Mouse (Mus musculus) ES-Bruce4 (cell line): ENCODE results near the gene Spast. TPM values are rescaled to one million over a fixed set of nuclear protein-coding genes. Genes with fewer than 3 reads are reported as not detected.

Experiments
- H3K27ac ChIP-seq: 2 replicates; pipeline ENCODE4 v1.5.1; 2012; ENCODE audit warnings: low read length, inconsistent platforms; ENCODE audit not compliant: insufficient read depth
- H3K27me3 ChIP-seq: 2 replicates; pipeline ENCODE4 v1.6.1; 2012; ENCODE audit warnings: mild to moderate bottlenecking, low read length, inconsistent platforms; ENCODE audit not compliant: control insufficient read depth, poor library complexity, insufficient read depth, severe bottlenecking
- H3K36me3 ChIP-seq: 2 replicates; pipeline ENCODE4 v1.6.1; 2012; ENCODE audit warnings: inconsistent platforms, mild to moderate bottlenecking, low read length, moderate library complexity; ENCODE audit not compliant: control insufficient read depth, poor library complexity, insufficient read depth, severe bottlenecking
- H3K4me1 ChIP-seq: one replicate; pipeline ENCODE4 v1.8.1; 2011; ENCODE audit warnings: low read length; ENCODE audit not compliant: control insufficient read depth, insufficient read depth
- H3K4me3 ChIP-seq: 2 replicates; pipeline ENCODE4 v1.5.1; 2011; ENCODE audit warnings: low read depth, mild to moderate bottlenecking, low read length
- H3K9ac ChIP-seq: 2 replicates; pipeline ENCODE4 v1.6.1; 2012; ENCODE audit warnings: low read depth, mild to moderate bottlenecking, inconsistent platforms; ENCODE audit not compliant: poor library complexity, severe bottlenecking
- H3K9me3 ChIP-seq: replicated peaks from 2 replicates; pipeline ENCODE4 v1.6.1; 2012; ENCODE audit warnings: mild to moderate bottlenecking, low read length, inconsistent platforms; ENCODE audit not compliant: control insufficient read depth, poor library complexity, insufficient read depth, severe bottlenecking
- CTCF ChIP-seq: IDR thresholded peaks from one replicate; pipeline ENCODE4 v1.8.1; 2011; ENCODE audit warnings: low read depth, low read length
- EP300 ChIP-seq: IDR thresholded peaks from 2 replicates; pipeline ENCODE4 v1.6.1; 2011; ENCODE audit warnings: low read depth, low read length; ENCODE audit not compliant: insufficient read depth
- POLR2A ChIP-seq: IDR thresholded peaks from one replicate; pipeline ENCODE4 v1.8.1; 2011; ENCODE audit warnings: low read length; ENCODE audit not compliant: insufficient read depth
- polyA plus RNA-seq: library from polyadenylated mRNA; stranded (reverse); fragments of >200 nt; gene quantifications from 2 replicates; pipeline ENCODE4 v1.2.4, GENCODE M21; 2011; ENCODE audit warnings: low read depth; ENCODE audit not compliant: missing spikeins, insufficient read depth, insufficient read length

Spast gene
- polyA plus RNA-seq, 1 experiment = 30.6 TPM

DNA sequence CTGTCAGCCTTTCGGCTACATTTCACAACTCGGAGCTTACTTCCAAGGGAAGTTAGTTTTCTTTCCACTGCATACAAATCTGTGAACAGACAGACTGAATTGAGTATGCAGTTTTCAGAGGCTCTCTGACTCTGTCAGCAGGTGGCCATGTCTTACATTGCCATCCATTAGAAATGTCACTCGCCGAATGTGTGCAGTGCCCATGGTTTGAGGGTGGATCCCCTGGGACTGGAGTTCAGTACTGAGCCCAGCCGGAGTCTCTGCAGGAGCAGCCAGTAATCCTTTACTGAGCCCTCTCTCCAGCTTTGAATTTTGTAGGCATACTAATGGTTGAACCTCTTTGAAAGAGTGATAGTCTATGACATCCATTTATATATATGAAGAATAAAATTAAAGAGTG lies 2.4 kb downstream of the Spast start:
- H3K9me3 ChIP-seq = no peaks in the 10 kb centered on the region
- no peaks in the 10 kb centered on the region for H3K27me3 ChIP-seq
- no peaks in the 10 kb centered on the region for H3K36me3 ChIP-seq
- no peak overlapping the region for H3K4me3 ChIP-seq
- H3K9ac ChIP-seq = no peak overlapping the region
- no peak overlapping the region for H3K27ac ChIP-seq
- TF ChIP-seq POLR2A = no peak
- no peak for TF ChIP-seq CTCF
- no peak for TF ChIP-seq EP300
- no peaks in the 10 kb centered on the region for H3K4me1 ChIP-seq

DNA sequence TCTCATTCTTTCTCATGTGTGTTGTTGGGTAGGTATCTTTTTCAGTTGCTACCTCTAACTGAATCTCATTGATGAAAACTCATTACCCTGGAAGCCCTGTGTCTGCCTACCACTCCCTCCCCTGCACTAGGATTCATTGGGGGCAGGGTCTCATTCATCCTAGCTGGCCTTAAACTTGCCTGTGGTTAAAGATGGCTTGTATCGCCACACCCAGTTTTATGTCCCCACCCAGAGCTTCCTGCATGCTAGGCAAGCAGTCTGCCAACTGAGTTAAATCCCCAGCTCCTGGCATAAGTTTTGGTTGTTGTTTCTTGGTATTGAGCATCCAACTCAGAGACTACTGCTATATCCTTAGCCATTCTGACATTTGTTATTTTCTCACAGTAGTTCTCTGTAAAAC lies 24.8 kb downstream of the Spast start:
- Histone ChIP-seq H3K4me1 (no peaks in the 10 kb centered on the region), H3K27ac (no peak overlapping the region), H3K4me3 (no peak overlapping the region), H3K27me3 (no peaks in the 10 kb centered on the region), H3K36me3 (peaks cover 4% of the 10 kb centered on the region), H3K9me3 (no peaks in the 10 kb centered on the region), H3K9ac (no peak overlapping the region)
- TF ChIP-seq CTCF (no peak), EP300 (no peak), POLR2A (no peak)

- H3K9me3 ChIP-seq = no peaks in the 10 kb centered on the region
- TF ChIP-seq EP300 (no peak), POLR2A (no peak), CTCF (no peak)
Measured at GRCm38 (mm10) chr17:74376916-74377315, 38.1 kb downstream of the Spast start.

GRCm38 (mm10) chr17:74386657-74387056 lies 47.9 kb downstream of the Spast start:
- H3K4me1 ChIP-seq = no peaks in the 10 kb centered on the region

More at GRCm38 (mm10) chr17:74376916-74377315, 38.1 kb downstream of the Spast start:
- Histone ChIP-seq H3K27me3 (no peaks in the 10 kb centered on the region), H3K27ac (no peak overlapping the region), H3K9ac (no peak overlapping the region), H3K4me1 (no peaks in the 10 kb centered on the region), H3K36me3 (peaks cover 9% of the 10 kb centered on the region), H3K4me3 (no peak overlapping the region)

GRCm38 (mm10) chr17:74389847-74390246 lies 51.1 kb downstream of the Spast start:
- H3K27ac ChIP-seq = no peak overlapping the region
- H3K36me3 ChIP-seq = peaks cover 8% of the 10 kb centered on the region; the same call in 1 of the 2 replicates
- no peak overlapping the region for H3K4me3 ChIP-seq
- no peaks in the 10 kb centered on the region for H3K27me3 ChIP-seq
- H3K9ac ChIP-seq = no peak overlapping the region
- TF ChIP-seq EP300 (no peak), CTCF (no peak), POLR2A (no peak)
- H3K9me3 ChIP-seq = no peaks in the 10 kb centered on the region
- no peaks in the 10 kb centered on the region for H3K4me1 ChIP-seq

More at GRCm38 (mm10) chr17:74386657-74387056, 47.9 kb downstream of the Spast start:
- H3K4me3 ChIP-seq = no peak overlapping the region
- no peaks in the 10 kb centered on the region for H3K9me3 ChIP-seq
- no peak overlapping the region for H3K27ac ChIP-seq
- H3K36me3 ChIP-seq = peaks cover 12% of the 10 kb centered on the region
- TF ChIP-seq CTCF (no peak), EP300 (no peak), POLR2A (no peak)
- no peaks in the 10 kb centered on the region for H3K27me3 ChIP-seq
- H3K9ac ChIP-seq = no peak overlapping the region

- TF ChIP-seq POLR2A (no peak), CTCF (no peak), EP300 (no peak)
- Histone ChIP-seq H3K9me3 (no peaks in the 10 kb centered on the region), H3K36me3 (no peaks in the 10 kb centered on the region), H3K4me1 (no peaks in the 10 kb centered on the region), H3K9ac (no peak overlapping the region), H3K4me3 (no peak overlapping the region), H3K27ac (no peak overlapping the region), H3K27me3 (no peaks in the 10 kb centered on the region)
Measured at GRCm38 (mm10) chr17:74394381-74394780, 55.6 kb downstream of the Spast start.
